Mouse (Mus musculus) kidney, embryonic 15.5 days (tissue): ENCODE results near the gene Pard3. TPM values are rescaled to one million over a fixed set of nuclear protein-coding genes. Genes with fewer than 3 reads are reported as not detected.

Source experiments
- ATAC-seq: fragments of 200-750 bp; cut with Nextera tagmentation; replicated peaks from 2 replicates; pipeline ENCODE4 v1.8.0; 2017; ENCODE audit warnings: moderate TSS enrichment; ENCODE audit not compliant: low FRiP score
- H3K27ac ChIP-seq: fragments of 300-500 bp; sonication (generic); 2 replicates; pipeline ENCODE4 v1.5.1; 2015; ENCODE audit warnings: mild to moderate bottlenecking, inconsistent platforms
- H3K27me3 ChIP-seq: fragments of 300-500 bp; sonication (generic); 2 replicates; pipeline ENCODE4 v1.6.1; 2015; ENCODE audit warnings: inconsistent platforms
- H3K36me3 ChIP-seq: fragments of 300-500 bp; sonication (generic); 2 replicates; pipeline ENCODE4 v1.6.1; 2015; ENCODE audit warnings: inconsistent platforms
- H3K4me1 ChIP-seq: fragments of 300-500 bp; sonication (generic); 2 replicates; pipeline ENCODE4 v1.6.1; 2015; ENCODE audit warnings: inconsistent platforms
- H3K4me2 ChIP-seq: fragments of 300-500 bp; sonication (generic); 2 replicates; pipeline ENCODE4 v1.6.1; 2015; ENCODE audit warnings: moderate library complexity, mild to moderate bottlenecking, inconsistent platforms
- H3K4me3 ChIP-seq: fragments of 300-500 bp; sonication (generic); replicated peaks from 2 replicates; pipeline ENCODE4 v1.5.1; 2015; ENCODE audit warnings: mild to moderate bottlenecking, inconsistent platforms
- H3K9ac ChIP-seq: fragments of 300-500 bp; sonication (generic); 2 replicates; pipeline ENCODE4 v1.6.1; 2015; ENCODE audit warnings: mild to moderate bottlenecking, inconsistent platforms
- H3K9me3 ChIP-seq: fragments of 300-500 bp; sonication (generic); replicated peaks from 2 replicates; pipeline ENCODE4 v1.6.1; 2016; ENCODE audit warnings: inconsistent platforms
- WGBS: fragments of 180-500 bp; shearing (Covaris S2); methylation state at CpG from one replicate; pipeline ENCODE4 v1.1.7; 2015; ENCODE audit warnings: mixed read lengths; 5-methylcytosine and 5-hydroxymethylcytosine counted together
- polyA plus RNA-seq: library from polyadenylated mRNA; unstranded; fragments of >200 nt; fragmentation: Nextera tagmentation; extraction: Ambion mirVana; gene quantifications from 2 replicates; pipeline ENCODE4 v1.2.1, GENCODE M21; 2015

Pard3 gene
- polyA plus RNA-seq, 1 experiment from 2014 or later = 27.5 TPM

GRCm38 (mm10) chr8:127638232-127639087 lies 574.8 kb downstream of the Pard3 start:
- ATAC-seq = no peak
- no peak overlapping the region for H3K4me2 ChIP-seq
- WGBS = 72% methylated on average over 9 of the region's 9 CpGs
- H3K27ac ChIP-seq = no peak overlapping the region
- no peaks in the 10 kb centered on the region for H3K27me3 ChIP-seq
- no peak overlapping the region for H3K9ac ChIP-seq
- no peaks in the 10 kb centered on the region for H3K36me3 ChIP-seq
- H3K4me1 ChIP-seq = no peaks in the 10 kb centered on the region
- no peaks in the 10 kb centered on the region for H3K9me3 ChIP-seq
- H3K4me3 ChIP-seq = no peak overlapping the region

DNA sequence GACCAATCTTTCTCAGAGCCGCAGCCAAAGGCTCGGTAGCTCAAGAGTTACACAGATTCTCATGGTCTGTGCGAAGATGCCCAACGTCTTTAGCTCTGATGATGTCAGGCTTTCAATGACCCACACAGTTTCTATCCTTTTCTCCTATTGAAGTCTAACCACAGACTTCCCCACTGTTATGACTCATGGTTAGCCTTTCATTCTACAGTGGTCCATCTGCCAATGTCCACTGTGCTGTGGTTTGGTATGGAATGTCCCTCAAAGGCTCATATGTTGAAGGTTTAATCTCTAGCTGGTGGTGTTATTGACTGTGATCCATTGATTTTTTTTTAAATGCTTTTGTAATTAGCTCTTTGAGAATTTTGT lies 575.4 kb downstream of the Pard3 start:
- Histone ChIP-seq H3K9me3 (no peaks in the 10 kb centered on the region), H3K4me2 (no peak overlapping the region), H3K36me3 (no peaks in the 10 kb centered on the region), H3K27me3 (no peaks in the 10 kb centered on the region), H3K9ac (no peak overlapping the region), H3K4me3 (no peak overlapping the region), H3K27ac (no peak overlapping the region), H3K4me1 (no peaks in the 10 kb centered on the region)
- ATAC-seq = no peak
- 93% methylated on average over 4 of the region's 4 CpGs for WGBS

GRCm38 (mm10) chr8:127655559-127655958 lies 591.9 kb downstream of the Pard3 start:
- H3K4me2 ChIP-seq = no peak overlapping the region
- H3K9ac ChIP-seq = no peak overlapping the region
- no peaks in the 10 kb centered on the region for H3K36me3 ChIP-seq
- ATAC-seq = no peak
- WGBS = 95% methylated on average over 3 of the region's 3 CpGs
- no peaks in the 10 kb centered on the region for H3K4me1 ChIP-seq
- H3K9me3 ChIP-seq = no peaks in the 10 kb centered on the region
- no peaks in the 10 kb centered on the region for H3K27me3 ChIP-seq
- no peak overlapping the region for H3K27ac ChIP-seq
- H3K4me3 ChIP-seq = no peak overlapping the region

Other genes with a start within 250 kb of the Pard3 start
- gene Tomm20, start 118.0 kb upstream of the Pard3 start, polyA plus RNA-seq = 244 and 246 TPM in 2 replicates
- 23.5 and 26.0 TPM in 2 replicates for gene Rbm34, start 92.8 kb upstream of the Pard3 start, polyA plus RNA-seq